Mouse (Mus musculus) myocyte (in vitro differentiated cells): ENCODE measurements at regions not wholly inside any gene's neighbourhood (a gene's known extent, or its start where the extent isn't known, plus 50 kb on each side); places are given as distances from the start of the nearest gene placed in this dataset.
A peak's percentile ranks its signal among the peaks of the same experiment; 100 is the strongest.

Source experiments
- H3K27me3 ChIP-seq: one replicate; pipeline ENCODE4 v1.6.1; 2011; ENCODE audit not compliant: control insufficient read depth, insufficient read depth, insufficient read length
- H3K36me3 ChIP-seq: one replicate; pipeline ENCODE4 v1.6.1; 2011; ENCODE audit not compliant: control insufficient read depth, insufficient read depth
- H3K4me2 ChIP-seq: one replicate; pipeline ENCODE4 v1.6.1; 2011; ENCODE audit warnings: low read depth, control low read depth
- H3K4me3 ChIP-seq: one replicate; pipeline ENCODE4 v1.5.1; 2011; ENCODE audit warnings: mild to moderate bottlenecking, control low read depth, moderate library complexity
- H3K79me2 ChIP-seq: one replicate; pipeline ENCODE4 v1.6.1; 2011; ENCODE audit not compliant: control insufficient read depth, insufficient read depth
- H3ac ChIP-seq: one replicate; pipeline ENCODE4 v1.6.1; 2011; ENCODE audit not compliant: control insufficient read depth, insufficient read length
- CEBPB ChIP-seq: IDR thresholded peaks from 2 replicates; pipeline ENCODE4 v1.6.1; 2011; ENCODE audit warnings: mild to moderate bottlenecking, moderate library complexity; ENCODE audit not compliant: poor library complexity, insufficient read depth, severe bottlenecking
- E2F4 ChIP-seq: IDR thresholded peaks from one replicate; pipeline ENCODE4 v1.6.1; 2011; ENCODE audit warnings: mild to moderate bottlenecking, control low read depth, moderate library complexity; ENCODE audit not compliant: insufficient read depth
- MAX ChIP-seq: IDR thresholded peaks from one replicate; pipeline ENCODE4 v1.6.1; 2011; ENCODE audit warnings: low read depth, mild to moderate bottlenecking, control low read depth
- MYOD1 ChIP-seq, 3 experiments: IDR thresholded peaks; one replicate each; pipeline ENCODE4 v1.6.1; 2011; ENCODE audit warnings: control low read depth in 2 of 3, low read depth in 2 of 3, mild to moderate bottlenecking in 2 of 3, moderate library complexity in 1 of 3; ENCODE audit not compliant: insufficient read length in 2 of 3, control insufficient read depth in 1 of 3
- MYOG ChIP-seq, 3 experiments: IDR thresholded peaks; one replicate each; pipeline ENCODE4 v1.6.1; 2011; ENCODE audit warnings: control low read depth in 2 of 3, low read depth in 2 of 3, mild to moderate bottlenecking in 2 of 3; ENCODE audit not compliant: insufficient read length in 2 of 3, control insufficient read depth in 1 of 3, insufficient read depth in 1 of 3
- POLR2A ChIP-seq: IDR thresholded peaks from one replicate; pipeline ENCODE4 v1.6.1; 2011; ENCODE audit warnings: low read depth, mild to moderate bottlenecking, control low read depth, moderate library complexity; ENCODE audit not compliant: insufficient read length
- POLR2AphosphoS2 ChIP-seq: IDR thresholded peaks from one replicate; pipeline ENCODE4 v1.6.1; 2011; ENCODE audit warnings: low read depth, control low read depth; ENCODE audit not compliant: insufficient read length
- REST ChIP-seq: IDR thresholded peaks from one replicate; pipeline ENCODE4 v1.6.1; 2011; ENCODE audit warnings: mild to moderate bottlenecking, control low read depth, moderate library complexity; ENCODE audit not compliant: insufficient read depth, insufficient read length
- SRF ChIP-seq: IDR thresholded peaks from one replicate; pipeline ENCODE4 v1.6.1; 2011; ENCODE audit warnings: low read depth; ENCODE audit not compliant: control insufficient read depth, insufficient read length
- TCF12 ChIP-seq: IDR thresholded peaks from one replicate; pipeline ENCODE4 v1.6.1; 2011; ENCODE audit warnings: mild to moderate bottlenecking, control low read depth; ENCODE audit not compliant: poor library complexity, insufficient read depth, severe bottlenecking
- TCF3 ChIP-seq: IDR thresholded peaks from one replicate; pipeline ENCODE4 v1.6.1; 2011; ENCODE audit warnings: low read depth, control low read depth; ENCODE audit not compliant: insufficient read length
- USF1 ChIP-seq: IDR thresholded peaks from one replicate; pipeline ENCODE4 v1.6.1; 2011; ENCODE audit warnings: low read depth, mild to moderate bottlenecking, control low read depth, moderate library complexity

GRCm38 (mm10) chr7:125383021-125383420 is 61.5 kb upstream of the Kdm8 start:
- no peaks in the 10 kb centered on the region for H3K36me3 ChIP-seq
- no peak overlapping the region for H3K4me2 ChIP-seq
- no peaks in the 10 kb centered on the region for H3K27me3 ChIP-seq
- no peak overlapping the region for H3ac ChIP-seq
- H3K79me2 ChIP-seq: no peaks in the 10 kb centered on the region
- H3K4me3 ChIP-seq: no peak overlapping the region
- no peak for TF ChIP-seq TCF3
- TF ChIP-seq MAX: no peak
- no peak for TF ChIP-seq SRF
- TF ChIP-seq MYOD1 (IDR thresholded peaks at IDR 0.05; ENCODE audit: control insufficient read depth in 1 of 3, insufficient read length in 2 of 3, low read depth in 2 of 3): no peak
- TF ChIP-seq REST: no peak
- TF ChIP-seq CEBPB: no peak
- no peak for TF ChIP-seq USF1
- TF ChIP-seq MYOG (IDR thresholded peaks at IDR 0.05; ENCODE audit: control insufficient read depth in 1 of 3, insufficient read depth in 1 of 3, insufficient read length in 2 of 3, low read depth in 2 of 3): no peak
- no peak for TF ChIP-seq POLR2AphosphoS2
- TF ChIP-seq TCF12: no peak
- TF ChIP-seq E2F4: no peak
- TF ChIP-seq POLR2A: no peak

- no peaks in the 10 kb centered on the region for H3K79me2 ChIP-seq
These were observed 60.3 kb upstream of the Kdm8 start for GRCm38 (mm10) chr7:125384171-125384570.

GRCm38 (mm10) chr7:125392536-125392935 is 51.9 kb upstream of the Kdm8 start:
- Histone ChIP-seq H3K4me3 (no peak overlapping the region), H3K36me3 (no peaks in the 10 kb centered on the region), H3K4me2 (no peak overlapping the region), H3ac (no peak overlapping the region), H3K27me3 (peaks cover 9% of the 10 kb centered on the region), H3K79me2 (no peaks in the 10 kb centered on the region)
- no peak for TF ChIP-seq TCF3
- TF ChIP-seq POLR2AphosphoS2: no peak
- no peak for TF ChIP-seq MYOD1 (IDR thresholded peaks at IDR 0.05; ENCODE audit: control insufficient read depth in 1 of 3, insufficient read length in 2 of 3, low read depth in 2 of 3)

More at GRCm38 (mm10) chr7:125384171-125384570, 60.3 kb upstream of the Kdm8 start:
- H3K27me3 ChIP-seq: no peaks in the 10 kb centered on the region
- TF ChIP-seq MYOG (IDR thresholded peaks at IDR 0.05; ENCODE audit: control insufficient read depth in 1 of 3, insufficient read depth in 1 of 3, insufficient read length in 2 of 3, low read depth in 2 of 3): no peak
- TF ChIP-seq USF1: no peak
- no peak for TF ChIP-seq CEBPB
- TF ChIP-seq E2F4: no peak
- TF ChIP-seq MYOD1 (IDR thresholded peaks at IDR 0.05; ENCODE audit: control insufficient read depth in 1 of 3, insufficient read length in 2 of 3, low read depth in 2 of 3): no peak
- H3ac ChIP-seq: no peak overlapping the region
- no peak overlapping the region for H3K4me3 ChIP-seq
- H3K36me3 ChIP-seq: no peaks in the 10 kb centered on the region
- no peak overlapping the region for H3K4me2 ChIP-seq

GRCm38 (mm10) chr7:125393228-125393627 is 51.2 kb upstream of the Kdm8 start:
- H3K79me2 ChIP-seq: no peaks in the 10 kb centered on the region

GRCm38 (mm10) chr7:125393654-125394346 is 50.7 kb upstream of the Kdm8 start:
- Histone ChIP-seq H3K36me3 (no peaks in the 10 kb centered on the region), H3K79me2 (no peaks in the 10 kb centered on the region), H3ac (no peak overlapping the region), H3K4me3 (no peak overlapping the region), H3K27me3 (peaks cover 9% of the 10 kb centered on the region), H3K4me2 (peak overlapping the region; percentile 77)
- TF ChIP-seq MYOG (IDR thresholded peaks at IDR 0.05; ENCODE audit: control insufficient read depth in 1 of 3, insufficient read depth in 1 of 3, insufficient read length in 2 of 3, low read depth in 2 of 3): peak in 1 of 3 experiments; percentile 6
- TF ChIP-seq SRF: no peak

More at GRCm38 (mm10) chr7:125393228-125393627, 51.2 kb upstream of the Kdm8 start:
- TF ChIP-seq REST (no peak), CEBPB (no peak), E2F4 (no peak), POLR2A (no peak)
- peaks cover 9% of the 10 kb centered on the region for H3K27me3 ChIP-seq
- H3K4me3 ChIP-seq: no peak overlapping the region
- peak overlapping the region; percentile 77 for H3K4me2 ChIP-seq
- no peak overlapping the region for H3ac ChIP-seq
- no peaks in the 10 kb centered on the region for H3K36me3 ChIP-seq
